Mouse (Mus musculus) liver, adult 2 months (tissue): Measurements from ENCODE around the gene Olfr646.

Source experiments
- CTCF ChIP-seq: fragments of 200-500 bp; IDR thresholded peaks from 2 replicates; pipeline ENCODE4 v1.5.1; 2011; ENCODE audit warnings: low read depth, low read length, control low read depth
- POLR2A ChIP-seq: fragments of 200-500 bp; IDR thresholded peaks from 2 replicates; pipeline ENCODE4 v1.6.1; 2011; ENCODE audit warnings: low read length, control low read depth; ENCODE audit not compliant: insufficient read depth; ENCODE audit errors: extremely low read depth

DNA sequence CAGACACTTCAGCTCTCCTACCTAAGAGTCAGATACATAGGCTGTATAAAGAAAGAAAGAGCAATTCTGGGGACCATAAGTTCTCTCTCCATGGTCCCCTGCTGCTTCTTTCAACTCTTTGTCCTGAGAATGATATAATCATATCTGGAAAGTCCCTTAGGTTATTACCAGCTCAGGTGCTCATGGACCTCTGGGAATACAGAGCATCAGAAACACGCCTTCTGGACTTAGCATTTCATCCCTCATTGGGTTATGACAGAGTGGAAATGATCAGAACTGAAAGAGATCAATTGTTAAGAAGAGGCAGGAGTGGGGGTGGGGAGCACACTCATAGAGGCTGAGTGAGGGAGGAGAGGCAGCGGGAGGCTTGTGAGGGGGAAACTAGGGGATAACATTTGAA, 32.9 kb upstream of the Olfr646 start, which contains the start of gene Olfr644:
- TF ChIP-seq CTCF (no peak), POLR2A (no peak)
